Mouse (Mus musculus) erythroblast, embryonic 14.5 days (primary cell): ENCODE results near the gene Napepld.

Experiments used
- GATA1 ChIP-seq: IDR thresholded peaks from 2 replicates; pipeline ENCODE4 v1.6.1; 2012; ENCODE audit warnings: low read length, inconsistent platforms, mixed read lengths
- TAL1 ChIP-seq: IDR thresholded peaks from 3 replicates; pipeline ENCODE4 v1.6.1; 2012; ENCODE audit warnings: low read length, inconsistent platforms, mixed read lengths

- TF ChIP-seq GATA1 (no peak), TAL1 (no peak)
Measured at GRCm38 (mm10) chr5:21660850-21661249, 40.3 kb downstream of the Napepld start.
